Mouse (Mus musculus): Measurements from ENCODE around the gene Prm2.

- TF ChIP-seq MAX (IDR thresholded peaks at IDR 0.05; ENCODE audit: low read depth): no peak
- TF ChIP-seq CEBPB (IDR thresholded peaks at IDR 0.05; ENCODE audit: insufficient read depth, poor library complexity, severe bottlenecking): no peak
Observed at GRCm38 (mm10) chr16:10756168-10756567, 39.8 kb downstream of the Prm2 start.
